Mouse (Mus musculus): ENCODE results near the gene Hid1.

- no peak for TF ChIP-seq POLR2A (IDR thresholded peaks at IDR 0.05; ENCODE audit: extremely low read depth, insufficient read depth, low read length)
- no peak for TF ChIP-seq CTCF (IDR thresholded peaks at IDR 0.05; ENCODE audit: extremely low read depth, insufficient read depth, low read length)
Observed at GRCm38 (mm10) chr11:115371354-115371753, 3.8 kb upstream of the Hid1 start.

Data from cortical plate, adult 2 months (tissue).